Mouse (Mus musculus) liver, adult 2 months (tissue): Measurements from ENCODE around the gene Gm20479.

ENCODE experiments used
- CTCF ChIP-seq: fragments of 200-500 bp; IDR thresholded peaks from 2 replicates; pipeline ENCODE4 v1.5.1; 2011; ENCODE audit warnings: low read depth, low read length, control low read depth
- POLR2A ChIP-seq: fragments of 200-500 bp; IDR thresholded peaks from 2 replicates; pipeline ENCODE4 v1.6.1; 2011; ENCODE audit warnings: low read length, control low read depth; ENCODE audit not compliant: insufficient read depth; ENCODE audit errors: extremely low read depth

- TF ChIP-seq CTCF: no peak
- TF ChIP-seq POLR2A: no peak
Observed at GRCm38 (mm10) chr7:27391416-27391815, 34.2 kb upstream of the Gm20479 start.
